Mouse (Mus musculus): ENCODE measurements at regions not wholly inside any gene's neighbourhood (a gene's known extent, or its start where the extent isn't known, plus 50 kb on each side); places are given as distances from the start of the nearest gene placed in this dataset.

DNA sequence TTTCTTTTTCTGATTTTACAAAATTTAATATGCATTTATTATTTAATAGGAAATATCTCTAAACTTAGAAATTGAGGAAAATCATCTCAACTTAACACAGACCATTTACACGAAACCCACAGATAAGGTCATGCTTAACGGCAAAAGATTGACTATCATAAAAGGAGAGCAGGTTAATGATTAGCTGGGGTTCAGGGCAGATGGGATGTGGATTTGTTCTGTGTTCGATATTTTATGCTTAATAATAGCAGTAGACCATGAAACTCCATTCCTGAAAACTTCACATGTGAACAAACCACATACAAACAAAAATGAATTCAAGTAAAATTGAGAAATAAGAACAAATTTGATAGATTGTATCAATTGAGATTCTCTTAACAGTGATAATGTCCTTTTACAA lies 160.4 kb upstream of the Serp2 start:
- no peak for DNase-seq (ENCODE audit: low spot score in 2 of 2)

DNA sequence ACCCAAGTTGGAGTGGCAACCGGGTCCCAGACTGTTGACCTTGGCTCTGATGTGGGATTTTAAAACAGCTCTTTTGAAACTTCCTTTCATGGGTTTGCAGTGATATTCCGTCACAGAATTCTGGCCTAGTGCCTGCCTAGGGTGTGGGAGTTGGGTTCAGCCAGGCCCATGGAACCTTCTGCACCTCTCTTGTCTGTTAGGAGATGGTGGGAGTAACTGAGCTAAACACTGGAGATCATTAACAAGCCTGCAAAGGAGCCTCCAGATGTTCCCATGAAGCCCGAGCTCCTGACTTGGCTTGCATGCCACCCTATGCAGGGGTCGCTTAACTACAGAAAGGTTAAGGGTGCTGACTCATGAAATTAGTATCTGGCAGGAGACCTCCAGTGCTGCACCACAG lies 158.0 kb upstream of the Serp2 start:
- no peak for DNase-seq (ENCODE audit: low spot score in 2 of 2)

DNA sequence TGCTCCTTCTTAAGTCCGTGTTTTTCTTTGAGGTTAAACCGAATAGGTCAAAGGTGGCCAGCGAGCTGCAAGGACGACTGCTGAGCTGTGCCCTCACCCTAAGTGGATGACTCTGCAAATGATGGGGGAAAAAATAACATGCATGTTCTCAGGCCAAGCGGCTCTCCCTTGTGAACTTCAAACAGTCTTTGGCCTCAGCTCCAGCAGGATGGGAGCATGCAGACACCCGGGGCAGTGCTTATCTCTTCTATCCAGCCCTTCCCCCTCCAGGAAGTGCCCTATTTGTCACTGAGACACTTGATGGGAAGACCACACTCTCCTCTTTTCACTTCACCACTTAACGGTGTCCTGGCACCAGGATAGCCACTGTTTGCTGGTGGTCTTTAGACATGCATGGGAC lies 157.3 kb upstream of the Serp2 start:
- no peak for DNase-seq (ENCODE audit: low spot score in 2 of 2)

DNA sequence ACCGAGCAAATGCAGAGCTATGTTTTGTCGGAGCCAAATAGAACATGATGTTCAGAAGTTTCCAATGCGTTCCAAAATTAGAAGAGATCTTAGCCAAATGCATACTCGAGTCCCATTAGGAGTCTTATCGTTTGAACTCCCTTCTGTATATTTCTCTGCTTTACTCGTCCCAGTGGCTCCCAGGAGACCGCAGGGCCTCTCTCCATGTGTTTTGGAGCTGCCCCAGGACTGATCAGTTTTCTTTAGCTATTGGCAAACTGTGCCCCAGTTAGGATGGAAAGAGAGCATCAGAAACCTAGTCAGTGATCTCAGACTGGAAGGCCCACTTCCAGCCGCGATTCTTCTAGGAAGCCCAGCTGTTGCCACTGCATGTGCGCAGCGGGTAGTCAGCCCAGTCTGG lies 152.0 kb upstream of the Serp2 start:
- no peak for DNase-seq (ENCODE audit: low spot score in 2 of 2)

DNA sequence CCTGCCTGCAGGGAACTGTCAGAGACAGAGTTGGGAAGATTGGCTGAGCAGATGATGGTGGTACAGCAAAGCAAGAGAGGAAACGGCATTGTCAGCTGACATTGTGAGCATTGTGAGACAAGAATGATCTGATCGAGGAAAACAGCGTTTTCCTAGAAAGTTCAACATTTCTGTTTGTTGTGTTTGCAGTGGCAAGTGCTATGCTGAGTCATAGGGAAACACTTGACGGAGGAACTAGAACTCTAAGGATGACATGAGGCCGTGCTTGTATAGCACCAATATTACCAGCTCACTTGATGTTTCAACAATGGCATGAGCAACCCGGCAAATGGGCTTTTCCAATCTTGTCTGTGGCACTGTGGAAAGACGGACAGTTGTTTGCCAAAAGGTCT lies 146.7 kb upstream of the Serp2 start:
- no peak for DNase-seq (ENCODE audit: low spot score in 2 of 2)

DNA sequence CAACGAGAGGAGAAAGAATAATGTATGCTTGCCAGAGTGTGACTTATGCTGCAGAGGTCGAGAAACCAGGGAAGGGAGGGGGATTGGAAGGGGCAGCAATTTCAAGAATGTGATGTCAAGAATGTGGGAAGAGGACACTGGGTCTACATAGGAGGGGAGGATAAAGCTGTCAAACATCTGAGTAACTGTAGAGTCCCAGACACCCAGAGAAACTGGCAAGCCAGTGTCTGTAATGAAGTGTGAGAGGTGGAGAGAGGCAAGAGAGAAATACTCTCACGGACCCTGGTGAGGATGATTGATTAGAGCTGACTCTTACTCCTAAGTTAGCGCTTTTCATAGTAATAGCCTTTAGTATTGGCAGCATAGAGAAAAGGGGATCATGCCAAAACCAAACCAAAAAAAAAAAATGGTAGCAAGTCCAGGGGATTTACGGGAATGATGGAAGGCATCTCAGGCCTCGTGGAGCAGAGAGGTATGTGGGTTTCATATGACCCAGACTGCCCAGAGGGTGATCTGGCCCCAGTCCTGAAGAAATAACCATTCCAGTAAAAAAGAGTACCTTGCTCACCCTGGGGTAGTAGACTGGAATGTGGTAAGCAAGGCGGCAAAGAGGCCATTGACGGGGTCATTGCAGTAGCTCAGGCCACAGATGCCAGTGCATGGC lies 146.2 kb upstream of the Serp2 start:
- no peak for DNase-seq (ENCODE audit: low spot score in 2 of 2)

DNA sequence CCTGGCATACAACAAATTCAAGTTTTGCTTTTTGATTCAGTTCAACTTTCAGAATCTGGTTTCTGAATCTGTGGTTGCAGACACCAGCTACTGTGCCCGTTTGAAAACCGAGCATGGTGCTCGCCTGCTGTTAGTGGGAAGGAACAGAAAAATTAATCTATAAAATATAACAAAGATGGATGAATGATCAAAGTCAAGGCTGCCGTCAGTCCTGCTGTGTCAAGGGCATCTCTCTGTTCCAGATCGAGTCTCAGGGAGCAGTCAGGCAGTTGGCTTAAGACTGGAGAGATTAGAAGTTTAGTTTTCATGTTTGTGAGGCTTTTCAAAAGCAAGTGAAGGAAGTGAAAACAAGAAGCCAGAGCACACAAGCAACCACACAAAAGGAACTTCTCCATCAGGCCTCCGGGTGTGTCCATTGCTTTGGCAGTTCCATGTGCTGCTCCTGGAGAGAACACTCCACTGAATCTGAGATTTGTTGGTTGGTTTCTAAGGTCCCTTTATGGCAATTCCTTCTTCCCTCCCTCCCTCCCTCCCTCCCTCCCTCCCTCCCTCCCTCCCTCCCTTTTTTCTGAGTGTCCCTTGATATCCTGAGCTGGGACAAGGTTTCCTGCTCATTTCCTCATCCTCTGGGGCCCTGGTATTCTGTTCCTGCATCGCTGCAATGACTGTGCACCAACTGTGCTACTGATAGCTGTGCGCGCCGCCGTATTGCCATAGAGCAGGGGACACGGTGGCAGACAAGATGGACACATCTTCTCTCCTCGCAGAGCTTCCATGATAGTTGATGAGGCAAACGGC lies 145.4 kb upstream of the Serp2 start:
- DNase-seq (ENCODE audit: low spot score in 2 of 2) = no peak

DNA sequence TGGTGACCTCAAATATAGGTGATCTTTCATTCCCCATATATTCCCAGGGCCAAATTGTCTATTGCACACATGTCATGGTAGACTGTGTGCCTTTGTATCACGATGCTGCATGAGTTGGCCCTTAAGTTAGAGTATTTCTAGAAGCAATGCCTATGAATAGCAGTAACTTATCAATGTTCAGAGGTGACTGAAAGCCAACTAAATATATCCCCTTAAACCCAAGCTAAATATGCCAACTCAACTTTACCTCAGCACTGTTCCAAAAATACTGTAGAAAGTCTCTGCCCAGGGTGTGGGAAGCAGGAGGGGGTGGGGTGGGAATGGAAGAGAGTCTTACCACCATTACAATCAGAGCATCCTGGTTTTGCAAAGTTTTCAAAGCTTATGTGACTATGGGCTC lies 144.6 kb upstream of the Serp2 start:
- no peak for DNase-seq (ENCODE audit: low spot score in 2 of 2)

DNA sequence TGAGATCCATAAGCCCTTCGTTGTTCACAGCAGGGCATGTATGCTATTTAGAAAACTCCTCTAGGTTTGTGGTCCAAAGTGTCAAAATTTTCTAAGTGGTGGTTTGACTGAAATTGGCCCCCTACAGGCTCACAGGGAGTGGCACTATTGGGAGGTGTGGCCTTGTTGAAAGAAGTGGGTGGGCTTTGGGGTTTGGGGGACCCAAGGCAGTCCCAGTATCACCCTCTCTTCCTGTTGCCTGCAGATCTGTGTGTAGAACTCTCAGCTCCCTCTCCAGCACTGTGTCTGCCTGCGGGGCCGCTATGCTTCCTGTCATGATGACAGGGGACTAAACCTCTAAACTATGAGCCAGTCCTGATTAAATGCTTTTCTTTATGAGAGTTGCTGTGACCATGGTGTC lies 144.1 kb upstream of the Serp2 start:
- no peak for DNase-seq (ENCODE audit: low spot score in 2 of 2)

DNA sequence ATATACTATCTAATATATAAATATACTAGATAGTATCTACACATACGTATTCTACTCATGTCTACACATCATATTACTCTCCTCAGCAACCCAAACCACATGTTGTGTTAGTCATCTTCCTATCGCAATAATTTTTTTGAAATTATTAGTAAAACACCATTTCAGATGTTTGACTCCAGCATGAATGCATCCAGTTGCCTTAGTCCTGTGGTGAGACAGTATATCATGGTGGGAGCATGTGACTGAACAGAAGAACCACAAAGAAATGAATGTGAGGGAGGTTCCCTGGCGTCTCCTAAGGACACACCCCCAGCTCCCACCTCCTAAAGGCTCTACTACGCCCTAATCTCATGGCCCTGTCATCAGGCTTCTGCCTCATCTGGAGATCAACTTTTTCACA lies 143.5 kb upstream of the Serp2 start:
- DNase-seq (ENCODE audit: low spot score in 2 of 2) = no peak

DNA sequence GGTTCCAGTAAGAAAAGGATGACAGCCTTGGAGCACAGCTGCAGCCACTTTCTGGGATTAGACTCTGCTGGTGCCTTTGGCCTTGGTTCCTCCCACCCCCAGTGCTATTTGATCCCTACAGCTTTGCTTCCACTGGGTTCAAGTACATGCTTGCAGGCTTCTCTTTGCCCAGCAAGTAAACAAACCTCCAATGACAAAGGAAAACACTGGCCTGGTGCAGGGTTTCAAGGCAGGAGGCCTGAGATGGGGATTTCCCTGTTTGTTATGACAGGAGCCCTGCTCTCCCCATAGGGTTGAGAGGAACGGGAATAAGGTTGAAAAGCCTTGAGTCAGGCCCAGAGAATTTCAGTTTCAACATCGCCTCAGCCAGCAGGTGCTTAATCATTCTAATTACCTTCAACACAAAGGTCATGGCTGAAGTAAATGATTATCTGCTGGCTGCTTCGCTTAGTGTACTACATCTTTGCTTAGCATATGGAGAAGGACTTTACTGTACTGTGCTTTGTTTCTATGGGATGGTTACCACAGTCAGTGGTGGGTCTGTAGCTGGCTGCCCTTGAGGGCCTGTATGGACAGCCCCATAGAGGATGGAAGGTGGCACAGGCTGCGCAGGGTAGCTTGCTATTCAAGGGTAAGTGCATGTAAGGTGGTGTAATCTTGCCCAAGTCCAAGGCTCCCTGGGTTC lies 142.2 kb upstream of the Serp2 start:
- peak in 1 of 2 experiments; percentile 44 for DNase-seq (ENCODE audit: low spot score in 2 of 2)

DNA sequence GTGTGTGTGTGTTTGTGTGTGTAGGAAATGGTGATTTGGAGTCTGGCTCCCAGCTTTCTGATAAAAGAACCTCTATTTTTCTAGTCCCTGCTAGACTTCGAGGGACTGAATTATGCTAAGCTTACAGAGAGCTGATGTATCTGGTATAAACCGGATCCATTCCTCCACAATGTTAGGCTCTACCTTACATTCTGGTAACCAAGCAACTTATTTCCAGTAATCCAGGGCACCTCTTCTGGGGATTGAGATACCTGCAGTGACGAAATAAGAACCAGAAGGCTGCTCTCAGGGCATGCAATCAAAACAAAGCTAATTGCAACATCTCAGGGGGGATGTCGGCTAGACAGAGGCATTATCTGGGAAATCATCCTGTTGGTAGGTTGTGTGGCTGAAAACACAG lies 140.0 kb upstream of the Serp2 start:
- DNase-seq (ENCODE audit: low spot score in 2 of 2) = no peak

DNA sequence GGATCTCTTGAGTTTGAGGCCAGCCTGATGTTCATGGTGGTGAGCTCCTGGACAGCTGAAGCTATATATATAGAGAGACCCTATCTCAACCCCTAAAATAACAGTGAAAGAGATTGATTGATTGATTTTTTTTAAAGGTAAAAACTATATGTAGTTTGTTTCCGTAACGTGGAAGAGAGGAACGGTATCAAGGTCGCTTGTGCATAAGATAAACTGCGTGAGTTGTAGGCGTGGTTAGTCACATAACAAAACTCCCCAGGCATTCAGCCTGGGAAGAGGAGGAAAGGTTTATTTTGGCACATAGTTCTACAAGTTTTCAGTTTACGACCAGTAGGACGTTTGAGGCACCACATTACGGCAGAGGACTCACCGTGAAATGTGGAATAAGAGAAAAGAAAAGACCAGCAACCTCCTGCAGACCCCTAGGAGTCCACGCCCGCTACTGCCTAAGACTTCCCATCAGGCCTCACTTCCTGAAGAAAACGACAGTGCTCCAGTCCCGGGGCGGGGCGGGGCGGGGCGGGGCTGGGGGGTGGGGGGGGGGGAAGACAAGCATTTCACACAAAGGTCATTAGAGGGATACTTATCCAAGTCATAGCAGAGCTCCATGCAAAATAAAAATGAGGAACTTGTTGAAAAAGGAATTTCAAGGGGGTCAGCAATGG lies 139.1 kb upstream of the Serp2 start:
- no peak for DNase-seq (ENCODE audit: low spot score in 2 of 2)

DNA sequence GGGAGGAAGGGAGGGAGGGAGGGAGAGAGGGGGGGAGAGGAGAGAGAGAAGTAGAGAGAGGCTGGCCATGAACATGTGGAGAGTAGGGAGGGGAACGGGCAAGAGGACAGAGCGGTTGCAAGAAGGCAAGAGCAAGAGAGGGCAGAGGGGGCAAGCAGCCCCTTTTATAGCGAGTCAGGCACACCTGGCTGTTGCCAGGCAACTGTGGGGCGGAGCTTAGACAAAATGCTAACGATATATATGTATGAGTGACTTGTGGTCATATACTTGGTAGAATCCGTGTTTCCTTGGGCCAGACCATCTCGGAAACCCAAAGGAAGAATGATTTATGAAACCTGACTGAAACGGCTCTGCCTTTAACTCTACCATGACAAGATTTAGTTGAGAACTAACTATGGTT lies 138.2 kb upstream of the Serp2 start:
- no peak for DNase-seq (ENCODE audit: low spot score in 2 of 2)

DNA sequence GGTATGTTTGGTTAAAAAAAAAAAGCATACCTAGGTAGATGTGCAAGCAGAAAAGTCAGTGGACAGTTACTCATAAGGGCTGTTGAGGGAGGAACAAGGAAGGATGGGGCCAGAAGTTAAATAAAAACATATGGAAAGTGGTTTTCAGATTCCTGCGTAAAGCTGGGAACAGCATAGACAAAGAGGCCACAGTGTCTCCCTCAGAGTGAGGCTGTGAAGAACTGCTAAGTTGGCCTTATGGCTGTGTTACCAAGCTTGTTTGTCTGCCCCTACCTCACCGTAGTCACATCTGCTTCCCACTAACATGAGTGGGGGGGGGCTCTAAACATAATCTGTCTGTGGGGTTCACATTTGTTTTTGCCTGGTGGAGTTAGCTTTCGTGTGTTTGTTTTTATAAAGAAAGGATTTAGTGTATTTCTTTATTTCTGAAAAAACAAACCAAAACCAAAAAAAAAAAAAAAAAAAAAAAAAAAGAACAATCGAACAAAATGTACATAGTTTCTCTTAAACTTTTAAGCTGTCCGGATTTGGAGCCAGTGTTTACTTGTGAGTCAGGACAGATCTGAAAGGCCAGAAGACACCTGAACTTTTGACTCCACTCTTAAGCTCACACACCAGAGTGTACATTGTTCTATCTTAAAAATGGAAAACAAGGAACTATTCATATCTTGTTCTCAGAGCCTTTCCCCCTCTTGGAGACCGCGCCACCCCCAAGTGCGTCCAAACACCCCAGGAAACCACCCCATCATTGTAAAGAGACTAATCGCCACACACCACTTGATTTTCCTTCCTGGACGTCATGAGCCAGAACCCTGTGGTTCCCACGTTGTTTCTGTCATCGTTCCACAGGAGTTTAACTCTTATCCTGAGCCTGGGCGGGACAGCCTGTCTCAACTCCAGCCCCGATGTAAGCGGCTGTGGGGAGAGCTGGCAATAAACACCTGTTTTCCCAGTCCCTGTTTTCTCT lies 136.9 kb upstream of the Serp2 start:
- DNase-seq (ENCODE audit: low spot score in 2 of 2) = no peak

DNA sequence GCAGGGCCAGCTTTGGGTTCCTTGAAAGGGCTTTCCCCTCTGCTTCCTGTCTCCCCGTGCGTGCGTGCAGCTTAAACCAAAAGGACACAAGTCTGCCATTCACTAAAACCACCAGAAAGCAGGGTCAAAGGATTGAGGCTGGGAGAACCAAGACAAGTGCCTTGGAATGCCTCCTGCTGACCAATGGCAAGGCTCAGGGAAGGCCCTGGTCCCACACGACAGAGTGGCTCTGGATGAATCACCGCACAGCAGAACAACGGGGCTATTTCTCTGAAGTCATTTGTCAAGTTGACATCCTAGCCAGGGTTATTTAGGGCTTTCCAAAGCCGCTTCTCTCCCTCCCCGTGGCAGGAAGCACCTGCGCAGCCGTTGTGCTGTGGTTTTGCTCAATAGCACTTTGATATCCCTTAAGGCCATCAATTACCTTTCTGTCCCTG lies 131.3 kb upstream of the Serp2 start:
- DNase-seq (ENCODE audit: low spot score in 2 of 2) = peak in 1 of 2 experiments; percentile 46

DNA sequence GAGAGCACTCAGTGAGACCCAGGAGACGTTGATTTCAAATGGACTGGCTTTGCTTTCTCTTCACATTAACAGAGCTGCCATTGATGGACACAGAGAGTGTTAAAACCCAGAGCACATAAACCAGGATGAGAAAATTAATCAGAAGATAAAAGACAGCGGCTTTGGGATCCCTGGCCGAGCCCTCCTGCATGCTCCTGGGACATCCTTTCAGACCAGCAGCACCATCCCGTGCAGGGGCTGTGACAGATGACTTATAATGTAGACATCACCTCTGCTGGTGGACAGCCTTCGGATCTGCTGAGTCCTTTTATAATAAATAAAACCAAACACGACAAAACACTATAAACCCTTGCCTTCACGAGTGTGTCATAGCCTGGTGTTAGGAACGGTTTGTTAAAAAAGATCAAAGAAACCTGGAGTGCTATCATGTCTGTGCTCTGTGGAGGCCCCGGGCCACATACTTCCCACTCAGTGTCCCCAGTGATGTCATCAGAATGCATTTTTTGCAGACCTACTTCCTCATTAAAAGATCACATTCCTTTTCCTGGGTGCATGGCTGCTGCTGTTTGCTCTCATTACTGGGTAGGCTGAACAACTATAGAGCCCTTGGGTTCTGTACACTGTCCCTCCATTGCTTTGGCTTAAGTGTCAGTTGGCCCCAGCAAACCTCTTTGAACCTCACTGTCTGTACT lies 130.2 kb upstream of the Serp2 start:
- DNase-seq (ENCODE audit: low spot score in 2 of 2) = no peak

DNA sequence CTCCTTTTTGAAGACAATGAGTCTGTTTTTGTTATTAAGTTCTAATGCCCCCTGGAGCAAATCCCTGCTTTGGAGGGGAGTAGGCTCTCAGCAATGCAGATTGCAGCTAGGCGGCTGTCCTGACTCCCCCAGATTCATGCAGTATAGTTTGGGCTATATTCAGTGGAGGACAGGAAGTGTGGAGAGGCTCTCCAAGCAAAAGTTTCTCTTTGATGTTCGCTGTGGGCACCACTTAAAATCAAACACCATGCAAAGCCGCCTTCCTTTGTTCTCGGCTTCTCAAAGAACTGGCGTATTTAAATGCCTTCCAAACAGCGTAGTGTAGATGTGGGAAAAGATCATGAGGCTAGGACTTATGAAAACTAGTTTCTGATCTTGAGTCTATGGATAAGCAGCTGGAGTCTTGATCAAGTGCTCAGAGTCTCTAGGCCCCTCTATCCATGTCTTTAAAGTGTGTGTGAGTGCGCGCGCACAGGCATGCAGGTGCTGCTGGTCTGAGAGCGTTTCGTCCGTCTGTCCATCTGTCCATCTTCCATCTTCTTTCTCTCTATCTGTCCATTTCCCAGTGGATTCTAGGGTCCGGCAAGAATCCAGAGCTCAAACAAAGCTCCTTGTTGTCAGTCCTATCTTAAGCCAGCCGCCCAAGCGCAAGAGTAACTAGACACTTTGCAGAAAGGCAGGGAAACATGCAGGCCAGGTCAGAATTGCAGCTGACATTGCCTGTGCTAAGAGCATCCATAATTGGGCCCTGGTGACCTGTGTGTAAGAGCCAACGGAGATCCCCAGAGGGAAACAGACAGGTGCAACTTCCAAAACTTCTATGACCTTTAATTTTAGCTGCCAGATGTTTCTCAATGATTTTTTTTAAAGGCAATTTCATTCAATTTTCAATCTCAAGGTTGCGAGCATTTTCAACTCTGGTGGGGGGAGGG lies 129.4 kb upstream of the Serp2 start:
- DNase-seq (ENCODE audit: low spot score in 2 of 2) = no peak

DNA sequence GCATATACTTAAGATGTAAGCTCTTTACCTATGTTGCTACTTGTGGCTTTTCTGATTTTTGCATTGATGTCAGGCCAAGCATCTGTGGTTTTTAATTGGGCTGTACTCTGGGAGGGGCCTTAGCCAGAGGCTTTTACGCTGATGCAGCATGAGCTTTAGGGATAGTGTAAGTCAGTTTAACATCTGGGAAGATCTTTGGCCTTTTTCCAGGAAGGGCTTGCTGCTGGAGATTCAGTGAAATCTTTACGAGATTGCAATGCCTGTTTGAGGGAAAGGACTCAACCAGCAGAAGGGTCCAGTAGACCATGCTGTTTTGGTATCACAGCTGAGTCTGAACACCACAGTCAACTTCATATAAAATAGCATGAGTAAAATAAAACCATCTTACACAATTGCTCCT lies 127.6 kb upstream of the Serp2 start:
- no peak for DNase-seq (ENCODE audit: low spot score in 2 of 2)
